Mouse (Mus musculus) heart, postnatal 0 days (tissue): ENCODE results near the gene Tmem170.

Experiments used
- CTCF ChIP-seq: IDR thresholded peaks from 2 replicates; pipeline ENCODE4 v1.5.1; 2016; ENCODE audit warnings: antibody characterized with exemption, control low read depth, low read depth
- EP300 ChIP-seq: IDR thresholded peaks from 2 replicates; pipeline ENCODE4 v1.6.1; 2016; ENCODE audit warnings: antibody characterized with exemption, low read depth

DNA sequence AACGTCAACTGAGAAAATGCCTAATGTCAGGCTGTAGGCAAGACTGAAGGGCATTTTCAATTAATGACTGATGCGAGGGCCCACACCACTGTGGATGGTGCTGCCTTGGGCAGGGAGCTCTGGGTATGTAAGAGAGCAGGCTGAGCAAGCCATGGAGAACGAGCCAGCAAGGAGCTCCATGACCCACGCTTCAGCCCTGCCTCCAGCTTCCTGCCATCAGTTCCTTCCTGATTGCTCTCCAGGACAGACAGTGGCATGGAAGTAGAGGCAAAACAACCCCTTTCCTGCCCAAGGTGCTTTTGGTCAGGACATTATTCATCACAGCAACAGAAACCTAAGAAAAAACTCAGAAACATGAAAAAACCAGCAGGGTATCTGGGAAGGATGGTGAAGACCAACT is 55.9 kb downstream of the Tmem170 start:
- TF ChIP-seq CTCF, result no peak
- TF ChIP-seq EP300, result no peak
